Mouse (Mus musculus): ENCODE measurements around the gene Prc1. TPM values are rescaled to one million over a fixed set of nuclear protein-coding genes. Genes with fewer than 3 reads are reported as not detected.
A peak's percentile ranks its signal among the peaks of the same experiment; 100 is the strongest.

The Prc1 gene
- total and polyA plus RNA-seq, 3 experiments, result 14.6 to 229 (median 161) TPM

- TF ChIP-seq TAL1 (conservative IDR thresholded peaks at IDR 0.05; ENCODE audit: low read depth, low read length) (no peak), CTCF (IDR thresholded peaks at IDR 0.05; ENCODE audit: low read depth, low read length) (no peak), POLR2AphosphoS5 (IDR thresholded peaks at IDR 0.05; ENCODE audit: insufficient replicate concordance, low read depth, low read length) (no peak), GATA1 (IDR thresholded peaks at IDR 0.05; ENCODE audit: borderline replicate concordance, low read length) (no peak), GATA2 (IDR thresholded peaks at IDR 0.05; ENCODE audit: borderline replicate concordance, low read depth, low read length) (no peak)
- peaks cover 70% of the 10 kb centered on the region for H3K36me3 ChIP-seq (replicated peaks)
- H3K27me3 ChIP-seq (ENCODE audit: insufficient read depth, low read length), result no peaks in the 10 kb centered on the region
- ATAC-seq (ENCODE audit: extremely low read depth, insufficient number of reproducible peaks, low FRiP score, poor library complexity, severe bottlenecking) (no peak), DNase-seq (ENCODE audit: low spot score) (no peak)
- peaks cover 44% of the 10 kb centered on the region for H3K4me1 ChIP-seq (ENCODE audit: insufficient read depth, low read depth, low read length)
- H3K4me3 ChIP-seq (ENCODE audit: low read depth, low read length), result peak overlapping the region; percentile 23; the same call in 1 of the 2 replicates
- H3K9me3 ChIP-seq (replicated peaks), result no peaks in the 10 kb centered on the region
Measured at GRCm38 (mm10) chr7:80325292-80325868, 31.1 kb downstream of the Prc1 start.

- H3K27me3 ChIP-seq (ENCODE audit: insufficient read depth, low read length), result no peaks in the 10 kb centered on the region
- ATAC-seq (ENCODE audit: extremely low read depth, insufficient number of reproducible peaks, low FRiP score, poor library complexity, severe bottlenecking), result no peak
- no peak for TF ChIP-seq GATA1 (IDR thresholded peaks at IDR 0.05; ENCODE audit: borderline replicate concordance, low read length)
- TF ChIP-seq TAL1 (conservative IDR thresholded peaks at IDR 0.05; ENCODE audit: low read depth, low read length), result no peak
- TF ChIP-seq CTCF (IDR thresholded peaks at IDR 0.05; ENCODE audit: low read depth, low read length), result no peak
- no peak for TF ChIP-seq POLR2AphosphoS5 (IDR thresholded peaks at IDR 0.05; ENCODE audit: insufficient replicate concordance, low read depth, low read length)
- no peak for TF ChIP-seq GATA2 (IDR thresholded peaks at IDR 0.05; ENCODE audit: borderline replicate concordance, low read depth, low read length)
- H3K9me3 ChIP-seq (replicated peaks), result no peaks in the 10 kb centered on the region
- no peak for DNase-seq (ENCODE audit: low spot score)
- H3K4me1 ChIP-seq (ENCODE audit: insufficient read depth, low read depth, low read length), result peaks cover 37% of the 10 kb centered on the region
- no peak overlapping the region for H3K4me3 ChIP-seq (ENCODE audit: low read depth, low read length)
- H3K36me3 ChIP-seq (replicated peaks), result peaks cover 70% of the 10 kb centered on the region
Measured at GRCm38 (mm10) chr7:80326076-80326475, 31.8 kb downstream of the Prc1 start.

DNA sequence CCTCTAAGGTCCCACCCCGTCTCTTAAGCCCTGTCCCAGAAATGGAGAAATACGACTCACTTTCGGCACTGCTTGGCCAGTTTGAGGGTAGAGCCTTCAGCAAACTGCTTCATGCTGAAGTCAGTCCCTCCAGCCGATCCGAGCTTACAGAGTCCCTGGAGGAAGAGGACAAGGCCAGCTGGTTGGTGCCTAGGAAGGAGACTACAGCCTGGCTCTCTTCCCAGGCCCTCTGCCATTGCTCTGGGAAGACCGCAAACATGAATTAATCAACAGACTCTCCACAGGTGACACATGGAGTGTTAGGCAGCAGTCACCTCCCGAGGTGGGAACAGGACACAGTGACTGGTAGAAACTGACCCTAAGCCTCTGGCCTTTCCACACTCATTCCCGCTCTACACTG, 36.0 kb downstream of the Prc1 start:
- no peak for ATAC-seq (ENCODE audit: extremely low read depth, insufficient number of reproducible peaks, low FRiP score, poor library complexity, severe bottlenecking)
- no peak overlapping the region for H3K4me3 ChIP-seq (ENCODE audit: low read depth, low read length)
- no peaks in the 10 kb centered on the region; the same call in 1 of the 2 replicates for H3K27me3 ChIP-seq (ENCODE audit: insufficient read depth, low read length)
- H3K9me3 ChIP-seq (replicated peaks), result peaks cover 7% of the 10 kb centered on the region
- TF ChIP-seq TAL1 (conservative IDR thresholded peaks at IDR 0.05; ENCODE audit: low read depth, low read length) (no peak), POLR2AphosphoS5 (IDR thresholded peaks at IDR 0.05; ENCODE audit: insufficient replicate concordance, low read depth, low read length) (no peak), GATA2 (IDR thresholded peaks at IDR 0.05; ENCODE audit: borderline replicate concordance, low read depth, low read length) (no peak), GATA1 (IDR thresholded peaks at IDR 0.05; ENCODE audit: borderline replicate concordance, low read length) (no peak), CTCF (IDR thresholded peaks at IDR 0.05; ENCODE audit: low read depth, low read length) (no peak)
- H3K36me3 ChIP-seq (replicated peaks), result peaks cover 100% of the 10 kb centered on the region
- peaks cover 12% of the 10 kb centered on the region for H3K4me1 ChIP-seq (ENCODE audit: insufficient read depth, low read depth, low read length)
- DNase-seq (ENCODE audit: low spot score), result no peak

- H3K4me3 ChIP-seq (ENCODE audit: low read depth, low read length), result no peak overlapping the region
- DNase-seq (ENCODE audit: low spot score), result no peak
- H3K36me3 ChIP-seq (replicated peaks), result peaks cover 100% of the 10 kb centered on the region
- peaks cover 3% of the 10 kb centered on the region for H3K4me1 ChIP-seq (ENCODE audit: insufficient read depth, low read depth, low read length)
- ATAC-seq (ENCODE audit: extremely low read depth, insufficient number of reproducible peaks, low FRiP score, poor library complexity, severe bottlenecking), result no peak
- no peak for TF ChIP-seq GATA1 (IDR thresholded peaks at IDR 0.05; ENCODE audit: borderline replicate concordance, low read length)
- TF ChIP-seq GATA2 (IDR thresholded peaks at IDR 0.05; ENCODE audit: borderline replicate concordance, low read depth, low read length), result no peak
- no peak for TF ChIP-seq CTCF (IDR thresholded peaks at IDR 0.05; ENCODE audit: low read depth, low read length)
- TF ChIP-seq POLR2AphosphoS5 (IDR thresholded peaks at IDR 0.05; ENCODE audit: insufficient replicate concordance, low read depth, low read length), result no peak
- TF ChIP-seq TAL1 (conservative IDR thresholded peaks at IDR 0.05; ENCODE audit: low read depth, low read length), result no peak
- H3K27me3 ChIP-seq (ENCODE audit: insufficient read depth, low read length), result no peaks in the 10 kb centered on the region; the same call in 1 of the 2 replicates
- H3K9me3 ChIP-seq (replicated peaks), result peaks cover 7% of the 10 kb centered on the region
Measured at GRCm38 (mm10) chr7:80331433-80331832, 37.2 kb downstream of the Prc1 start.

- ATAC-seq (ENCODE audit: extremely low read depth, insufficient number of reproducible peaks, low FRiP score, poor library complexity, severe bottlenecking), result no peak
- Histone ChIP-seq H3K9me3 (replicated peaks) (peaks cover 7% of the 10 kb centered on the region), H3K4me1 (ENCODE audit: insufficient read depth, low read depth, low read length) (peaks cover 19% of the 10 kb centered on the region), H3K27me3 (ENCODE audit: insufficient read depth, low read length) (no peaks in the 10 kb centered on the region; the same call in 1 of the 2 replicates), H3K36me3 (replicated peaks) (peaks cover 90% of the 10 kb centered on the region), H3K4me3 (ENCODE audit: low read depth, low read length) (no peak overlapping the region)
- no peak for TF ChIP-seq POLR2AphosphoS5 (IDR thresholded peaks at IDR 0.05; ENCODE audit: insufficient replicate concordance, low read depth, low read length)
- TF ChIP-seq CTCF (IDR thresholded peaks at IDR 0.05; ENCODE audit: low read depth, low read length), result no peak
- TF ChIP-seq GATA1 (IDR thresholded peaks at IDR 0.05; ENCODE audit: borderline replicate concordance, low read length), result no peak
- TF ChIP-seq TAL1 (conservative IDR thresholded peaks at IDR 0.05; ENCODE audit: low read depth, low read length), result no peak
- no peak for TF ChIP-seq GATA2 (IDR thresholded peaks at IDR 0.05; ENCODE audit: borderline replicate concordance, low read depth, low read length)
- no peak for DNase-seq (ENCODE audit: low spot score)
Measured at GRCm38 (mm10) chr7:80334848-80335247, 40.6 kb downstream of the Prc1 start.

GRCm38 (mm10) chr7:80336932-80337331, 42.7 kb downstream of the Prc1 start:
- Histone ChIP-seq H3K36me3 (replicated peaks) (peaks cover 69% of the 10 kb centered on the region), H3K4me1 (ENCODE audit: insufficient read depth, low read depth, low read length) (peaks cover 35% of the 10 kb centered on the region), H3K27me3 (ENCODE audit: insufficient read depth, low read length) (no peaks in the 10 kb centered on the region), H3K9me3 (replicated peaks) (peaks cover 7% of the 10 kb centered on the region), H3K4me3 (ENCODE audit: low read depth, low read length) (no peak overlapping the region)
- ATAC-seq (ENCODE audit: extremely low read depth, insufficient number of reproducible peaks, low FRiP score, poor library complexity, severe bottlenecking) (no peak), DNase-seq (ENCODE audit: low spot score) (no peak)
- TF ChIP-seq GATA2 (IDR thresholded peaks at IDR 0.05; ENCODE audit: borderline replicate concordance, low read depth, low read length), result no peak
- no peak for TF ChIP-seq CTCF (IDR thresholded peaks at IDR 0.05; ENCODE audit: low read depth, low read length)
- no peak for TF ChIP-seq POLR2AphosphoS5 (IDR thresholded peaks at IDR 0.05; ENCODE audit: insufficient replicate concordance, low read depth, low read length)
- TF ChIP-seq GATA1 (IDR thresholded peaks at IDR 0.05; ENCODE audit: borderline replicate concordance, low read length), result no peak
- TF ChIP-seq TAL1 (conservative IDR thresholded peaks at IDR 0.05; ENCODE audit: low read depth, low read length), result no peak

All from G1E (cell line).